Mouse (Mus musculus) embryonic facial prominence, embryonic 15.5 days (tissue): ENCODE results near the gene BC067074. TPM values are rescaled to one million over a fixed set of nuclear protein-coding genes. Genes with fewer than 3 reads are reported as not detected.

ENCODE experiments used
- ATAC-seq: fragments of 200-750 bp; cut with Nextera tagmentation; 2 replicates; pipeline ENCODE4 v1.8.0; 2017; ENCODE audit warnings: low read depth, moderate TSS enrichment; ENCODE audit not compliant: insufficient number of reproducible peaks, low FRiP score, low TSS enrichment
- H3K27ac ChIP-seq: fragments of 300-500 bp; sonication (generic); replicated peaks from 2 replicates; pipeline ENCODE4 v1.5.1; 2015; ENCODE audit warnings: mild to moderate bottlenecking, inconsistent platforms
- H3K27me3 ChIP-seq: fragments of 300-500 bp; sonication (generic); 2 replicates; pipeline ENCODE4 v1.6.1; 2015; ENCODE audit warnings: inconsistent platforms
- H3K36me3 ChIP-seq: fragments of 300-500 bp; sonication (generic); 2 replicates; pipeline ENCODE4 v1.6.1; 2015; ENCODE audit warnings: mild to moderate bottlenecking, inconsistent platforms
- H3K4me1 ChIP-seq: fragments of 300-500 bp; sonication (generic); 2 replicates; pipeline ENCODE4 v1.6.1; 2015; ENCODE audit warnings: inconsistent platforms
- H3K4me2 ChIP-seq: fragments of 300-500 bp; sonication (generic); replicated peaks from 2 replicates; pipeline ENCODE4 v1.6.1; 2015; ENCODE audit warnings: mild to moderate bottlenecking, inconsistent platforms
- H3K4me3 ChIP-seq: fragments of 300-500 bp; sonication (generic); replicated peaks from 2 replicates; pipeline ENCODE4 v1.5.1; 2015; ENCODE audit warnings: mild to moderate bottlenecking, inconsistent platforms
- H3K9ac ChIP-seq: fragments of 300-500 bp; sonication (generic); 2 replicates; pipeline ENCODE4 v1.6.1; 2015; ENCODE audit warnings: inconsistent platforms
- H3K9me3 ChIP-seq: fragments of 300-500 bp; sonication (generic); replicated peaks from 2 replicates; pipeline ENCODE4 v1.6.1; 2016; ENCODE audit warnings: inconsistent platforms
- WGBS: fragments of 180-500 bp; shearing (Covaris S2); methylation state at CpG from one replicate; pipeline ENCODE4 v1.1.7; 2015; 5-methylcytosine and 5-hydroxymethylcytosine counted together
- polyA plus RNA-seq: library from polyadenylated mRNA; unstranded; fragments of >200 nt; fragmentation: Nextera tagmentation; extraction: Ambion mirVana; gene quantifications from 2 replicates; pipeline ENCODE4 v1.2.1, GENCODE M21; 2015

Gene BC067074
- polyA plus RNA-seq, 1 experiment from 2014 or later: 6.4 TPM

- Histone ChIP-seq H3K27ac (no peak overlapping the region), H3K36me3 (no peaks in the 10 kb centered on the region), H3K4me1 (no peaks in the 10 kb centered on the region), H3K4me2 (no peak overlapping the region), H3K27me3 (no peaks in the 10 kb centered on the region), H3K4me3 (no peak overlapping the region), H3K9me3 (no peaks in the 10 kb centered on the region), H3K9ac (no peak overlapping the region)
- no peak for ATAC-seq
- 87% methylated on average over 8 of the region's 8 CpGs for WGBS
These were observed 21.8 kb upstream of the BC067074 start for GRCm38 (mm10) chr13:113271189-113271588.

GRCm38 (mm10) chr13:113287141-113287540 lies 5.8 kb upstream of the BC067074 start:
- H3K9ac ChIP-seq: no peak overlapping the region
- no peaks in the 10 kb centered on the region for H3K36me3 ChIP-seq
- no peaks in the 10 kb centered on the region for H3K4me1 ChIP-seq
- H3K4me3 ChIP-seq: no peak overlapping the region
- H3K27ac ChIP-seq: no peak overlapping the region
- no peak overlapping the region for H3K4me2 ChIP-seq
- H3K27me3 ChIP-seq: no peaks in the 10 kb centered on the region
- 74% methylated on average over 7 of the region's 7 CpGs for WGBS
- H3K9me3 ChIP-seq: no peaks in the 10 kb centered on the region
- no peak for ATAC-seq

GRCm38 (mm10) chr13:113288210-113289197 lies 4.5 kb upstream of the BC067074 start:
- H3K4me3 ChIP-seq: no peak overlapping the region
- no peak overlapping the region for H3K4me2 ChIP-seq
- WGBS: 83% methylated on average over 7 of the region's 7 CpGs
- H3K36me3 ChIP-seq: no peaks in the 10 kb centered on the region
- no peaks in the 10 kb centered on the region for H3K27me3 ChIP-seq
- no peak overlapping the region for H3K27ac ChIP-seq
- H3K9me3 ChIP-seq: no peaks in the 10 kb centered on the region
- ATAC-seq: no peak
- H3K9ac ChIP-seq: no peak overlapping the region
- H3K4me1 ChIP-seq: peaks cover 6% of the 10 kb centered on the region; the same call in 1 of the 2 replicates

GRCm38 (mm10) chr13:113289760-113290159 lies 3.2 kb upstream of the BC067074 start:
- 61% methylated on average over 4 of the region's 4 CpGs for WGBS
- Histone ChIP-seq H3K4me3 (no peak overlapping the region), H3K27me3 (no peaks in the 10 kb centered on the region), H3K4me2 (no peak overlapping the region), H3K9me3 (no peaks in the 10 kb centered on the region), H3K36me3 (no peaks in the 10 kb centered on the region), H3K4me1 (peaks cover 12% of the 10 kb centered on the region), H3K27ac (no peak overlapping the region), H3K9ac (no peak overlapping the region)
- no peak for ATAC-seq

GRCm38 (mm10) chr13:113292001-113292400 lies 958 bp upstream of the BC067074 start:
- 64% methylated on average over 8 of the region's 8 CpGs for WGBS
- ATAC-seq: no peak
- H3K4me3 ChIP-seq: no peak overlapping the region
- no peak overlapping the region for H3K4me2 ChIP-seq
- peaks cover 27% of the 10 kb centered on the region for H3K4me1 ChIP-seq
- H3K27ac ChIP-seq: no peak overlapping the region
- H3K9ac ChIP-seq: no peak overlapping the region
- H3K27me3 ChIP-seq: no peaks in the 10 kb centered on the region
- no peaks in the 10 kb centered on the region for H3K36me3 ChIP-seq
- no peaks in the 10 kb centered on the region for H3K9me3 ChIP-seq

- Histone ChIP-seq H3K4me2 (peak overlapping the region; percentile 79), H3K27me3 (no peaks in the 10 kb centered on the region), H3K9me3 (no peaks in the 10 kb centered on the region), H3K4me1 (peaks cover 29% of the 10 kb centered on the region), H3K27ac (peak overlapping the region; percentile 74), H3K9ac (peak overlapping the region; percentile 69; the same call in 1 of the 2 replicates), H3K4me3 (peak overlapping the region; percentile 63), H3K36me3 (no peaks in the 10 kb centered on the region)
- peak; percentile 8; the same call in 1 of the 2 replicates for ATAC-seq
- WGBS: 36% methylated on average over 11 of the region's 11 CpGs
These were observed 911 bp downstream of the BC067074 start for GRCm38 (mm10) chr13:113293707-113294432.

- 68% methylated on average over 10 of the region's 10 CpGs for WGBS
- H3K4me2 ChIP-seq: peak overlapping the region; percentile 13; the same call in 1 of the 2 replicates
- no peaks in the 10 kb centered on the region for H3K36me3 ChIP-seq
- H3K9ac ChIP-seq: no peak overlapping the region
- H3K4me1 ChIP-seq: peaks cover 29% of the 10 kb centered on the region
- H3K9me3 ChIP-seq: no peaks in the 10 kb centered on the region
- H3K27me3 ChIP-seq: no peaks in the 10 kb centered on the region
- H3K27ac ChIP-seq: peak overlapping the region; percentile 63
- ATAC-seq: no peak
- no peak overlapping the region for H3K4me3 ChIP-seq
These were observed 3.0 kb downstream of the BC067074 start for GRCm38 (mm10) chr13:113295817-113296485.

GRCm38 (mm10) chr13:113306581-113306980 lies 13.6 kb downstream of the BC067074 start:
- Histone ChIP-seq H3K4me1 (no peaks in the 10 kb centered on the region), H3K9me3 (no peaks in the 10 kb centered on the region), H3K27me3 (no peaks in the 10 kb centered on the region), H3K4me2 (no peak overlapping the region), H3K4me3 (no peak overlapping the region), H3K27ac (no peak overlapping the region), H3K9ac (no peak overlapping the region), H3K36me3 (peaks cover 8% of the 10 kb centered on the region; the same call in 1 of the 2 replicates)
- WGBS: 89% methylated on average over 4 of the region's 4 CpGs
- no peak for ATAC-seq

- 89% methylated on average over 5 of the region's 5 CpGs for WGBS
- ATAC-seq: no peak
These were observed 26.6 kb downstream of the BC067074 start for GRCm38 (mm10) chr13:113319588-113319987.

GRCm38 (mm10) chr13:113321972-113322371 lies 29.0 kb downstream of the BC067074 start:
- peaks cover 30% of the 10 kb centered on the region; the same call in 1 of the 2 replicates for H3K36me3 ChIP-seq
- 12% methylated on average over 6 of the region's 6 CpGs for WGBS
- no peak overlapping the region for H3K4me2 ChIP-seq
- no peaks in the 10 kb centered on the region for H3K4me1 ChIP-seq
- H3K9me3 ChIP-seq: no peaks in the 10 kb centered on the region
- H3K27ac ChIP-seq: no peak overlapping the region
- no peak for ATAC-seq
- H3K4me3 ChIP-seq: no peak overlapping the region
- no peak overlapping the region for H3K9ac ChIP-seq
- no peaks in the 10 kb centered on the region for H3K27me3 ChIP-seq

More at GRCm38 (mm10) chr13:113319588-113319987, 26.6 kb downstream of the BC067074 start:
- Histone ChIP-seq H3K9ac (no peak overlapping the region), H3K27me3 (no peaks in the 10 kb centered on the region), H3K4me2 (no peak overlapping the region), H3K36me3 (peaks cover 30% of the 10 kb centered on the region; the same call in 1 of the 2 replicates), H3K27ac (no peak overlapping the region), H3K4me1 (no peaks in the 10 kb centered on the region), H3K9me3 (no peaks in the 10 kb centered on the region), H3K4me3 (no peak overlapping the region)

GRCm38 (mm10) chr13:113324241-113324640 lies 31.3 kb downstream of the BC067074 start:
- 74% methylated on average over 3 of the region's 3 CpGs for WGBS
- no peak overlapping the region for H3K4me2 ChIP-seq
- H3K9me3 ChIP-seq: no peaks in the 10 kb centered on the region
- H3K27ac ChIP-seq: no peak overlapping the region
- H3K4me1 ChIP-seq: no peaks in the 10 kb centered on the region
- H3K36me3 ChIP-seq: peaks cover 13% of the 10 kb centered on the region; the same call in 1 of the 2 replicates
- no peaks in the 10 kb centered on the region for H3K27me3 ChIP-seq
- ATAC-seq: no peak
- no peak overlapping the region for H3K9ac ChIP-seq
- no peak overlapping the region for H3K4me3 ChIP-seq
